Mouse (Mus musculus) E14TG2a.4 (cell line): ENCODE data around the gene Mad1l1.

Experiments
- H3K27me3 ChIP-seq: 2 replicates; pipeline ENCODE4 v1.6.1; 2014; ENCODE audit warnings: low read length, control low read depth; ENCODE audit not compliant: insufficient read depth
- H3K36me3 ChIP-seq: 2 replicates; pipeline ENCODE4 v1.6.1; 2014; ENCODE audit warnings: low read length, control low read depth; ENCODE audit not compliant: insufficient read depth
- H3K4me1 ChIP-seq: replicated peaks from 2 replicates; pipeline ENCODE4 v1.6.1; 2014; ENCODE audit warnings: low read depth, low read length, control low read depth
- H3K4me3 ChIP-seq: replicated peaks from 2 replicates; pipeline ENCODE4 v1.5.1; 2014; ENCODE audit warnings: mild to moderate bottlenecking, low read length
- H3K9me3 ChIP-seq: 2 replicates; pipeline ENCODE4 v1.6.1; 2014; ENCODE audit warnings: low read length, control low read depth
- CTCF ChIP-seq: conservative IDR thresholded peaks from 2 replicates; pipeline ENCODE4 v1.5.1; 2014; ENCODE audit warnings: low read length
- NANOG ChIP-seq: IDR thresholded peaks from 2 replicates; pipeline ENCODE4 v1.6.1; 2014; ENCODE audit warnings: borderline replicate concordance, low read length, mixed read lengths
- POU5F1 ChIP-seq: IDR thresholded peaks from 2 replicates; pipeline ENCODE4 v1.6.1; 2014; ENCODE audit warnings: low read length, borderline replicate concordance

Mad1l1 gene

DNA sequence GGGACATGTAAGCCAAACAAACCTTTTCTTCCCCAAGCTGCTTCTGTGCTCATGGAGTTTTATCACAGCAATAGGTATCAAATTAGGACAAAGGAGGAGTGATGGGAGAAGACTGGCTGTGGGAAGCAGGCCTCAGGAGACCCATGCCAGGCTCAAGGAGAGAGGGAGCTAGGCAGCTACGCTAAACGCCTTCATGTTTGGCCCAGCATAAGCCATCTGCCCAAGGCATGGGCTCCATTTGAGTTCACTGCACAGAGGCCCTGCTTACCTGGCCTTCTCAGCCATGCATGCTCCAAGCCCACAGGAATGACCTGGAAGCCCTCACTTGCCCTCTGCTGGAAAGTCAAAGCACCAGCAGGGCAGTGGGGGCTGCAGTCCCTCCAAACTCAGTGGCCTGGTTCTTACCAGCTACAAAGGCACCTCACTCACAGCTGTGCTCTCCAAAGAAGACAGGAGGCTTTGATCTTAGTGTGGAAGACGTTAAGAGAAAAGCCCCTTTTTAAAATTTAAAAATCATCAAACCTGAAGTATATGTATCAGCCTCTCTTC lies 206.8 kb downstream of the Mad1l1 start:
- no peak overlapping the region for H3K4me3 ChIP-seq
- TF ChIP-seq POU5F1: no peak
- no peak for TF ChIP-seq CTCF
- TF ChIP-seq NANOG: no peak

DNA sequence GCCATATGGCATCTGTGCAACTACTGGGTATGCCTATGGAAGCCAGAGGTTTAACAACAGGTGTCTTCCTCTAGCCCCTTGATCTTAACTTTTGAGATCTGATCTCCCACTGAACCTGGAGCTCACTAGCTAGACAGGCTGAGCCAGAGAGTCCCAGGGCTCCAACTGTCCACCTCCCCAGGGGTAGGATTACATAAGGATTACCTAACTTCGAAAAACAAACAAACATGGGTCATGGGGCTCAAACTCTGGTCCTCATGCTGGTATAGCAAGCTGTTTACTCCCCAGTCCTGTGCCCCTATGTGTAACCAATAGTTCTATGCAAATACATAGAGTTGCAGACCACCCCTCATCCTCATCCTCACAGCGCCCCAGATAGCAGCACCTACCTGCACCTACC lies 208.1 kb downstream of the Mad1l1 start:
- no peak for TF ChIP-seq POU5F1
- no peak for TF ChIP-seq CTCF
- TF ChIP-seq NANOG: no peak
- Histone ChIP-seq H3K36me3 (peaks cover 76% of the 10 kb centered on the region), H3K9me3 (no peaks in the 10 kb centered on the region), H3K4me1 (peaks cover 25% of the 10 kb centered on the region), H3K4me3 (no peak overlapping the region), H3K27me3 (no peaks in the 10 kb centered on the region)

More for the DNA sequence above, 206.8 kb downstream of the Mad1l1 start:
- peaks cover 85% of the 10 kb centered on the region for H3K36me3 ChIP-seq
- no peaks in the 10 kb centered on the region for H3K9me3 ChIP-seq
- peaks cover 29% of the 10 kb centered on the region for H3K4me1 ChIP-seq
- no peaks in the 10 kb centered on the region for H3K27me3 ChIP-seq

DNA sequence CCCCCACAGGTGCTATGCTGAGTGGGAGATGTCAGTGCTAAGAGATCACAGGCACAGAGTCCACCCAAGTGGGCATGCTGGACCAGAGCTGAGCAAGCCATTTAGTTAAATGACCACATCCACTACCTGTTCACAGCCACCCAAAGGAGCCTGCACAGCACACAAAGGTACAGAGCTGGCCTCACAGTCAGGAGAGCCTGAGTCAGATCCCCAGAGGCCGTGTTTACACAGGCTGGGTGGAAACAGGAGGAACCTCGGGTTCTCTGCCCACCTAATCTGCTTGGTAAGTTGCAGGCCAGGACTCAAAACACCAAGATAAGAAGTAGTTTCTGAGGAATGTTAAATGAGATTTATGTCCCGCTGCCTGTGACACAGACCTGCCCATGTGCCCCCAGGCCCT lies 211.3 kb downstream of the Mad1l1 start:
- no peaks in the 10 kb centered on the region for H3K27me3 ChIP-seq
- H3K4me1 ChIP-seq: peaks cover 8% of the 10 kb centered on the region
- peaks cover 62% of the 10 kb centered on the region for H3K36me3 ChIP-seq
- H3K9me3 ChIP-seq: no peaks in the 10 kb centered on the region
- TF ChIP-seq NANOG: no peak
- TF ChIP-seq POU5F1: no peak
- no peak for TF ChIP-seq CTCF
- no peak overlapping the region for H3K4me3 ChIP-seq

DNA sequence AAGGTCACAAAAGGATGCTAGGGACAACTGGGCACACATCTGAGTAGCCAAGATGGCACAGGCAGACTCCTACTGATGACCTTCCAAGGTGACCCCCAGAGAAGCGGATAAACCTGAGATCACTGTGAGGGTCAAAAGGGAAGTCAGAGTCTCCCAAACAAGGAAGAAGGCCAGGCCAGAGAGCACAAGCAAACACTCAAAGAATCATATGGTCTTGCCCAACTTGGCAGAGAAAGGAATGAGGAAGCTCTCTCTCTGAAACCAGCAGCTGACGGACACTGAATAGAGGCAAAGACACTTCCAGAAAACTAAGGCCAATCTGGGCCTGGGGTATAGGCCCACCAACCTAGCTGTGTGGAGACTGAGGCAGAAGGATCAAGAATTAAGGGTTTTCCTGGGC lies 213.4 kb downstream of the Mad1l1 start:
- Histone ChIP-seq H3K36me3 (peaks cover 53% of the 10 kb centered on the region), H3K4me3 (no peak overlapping the region), H3K9me3 (no peaks in the 10 kb centered on the region), H3K27me3 (no peaks in the 10 kb centered on the region), H3K4me1 (no peaks in the 10 kb centered on the region)
- no peak for TF ChIP-seq CTCF
- TF ChIP-seq NANOG: no peak
- TF ChIP-seq POU5F1: no peak

DNA sequence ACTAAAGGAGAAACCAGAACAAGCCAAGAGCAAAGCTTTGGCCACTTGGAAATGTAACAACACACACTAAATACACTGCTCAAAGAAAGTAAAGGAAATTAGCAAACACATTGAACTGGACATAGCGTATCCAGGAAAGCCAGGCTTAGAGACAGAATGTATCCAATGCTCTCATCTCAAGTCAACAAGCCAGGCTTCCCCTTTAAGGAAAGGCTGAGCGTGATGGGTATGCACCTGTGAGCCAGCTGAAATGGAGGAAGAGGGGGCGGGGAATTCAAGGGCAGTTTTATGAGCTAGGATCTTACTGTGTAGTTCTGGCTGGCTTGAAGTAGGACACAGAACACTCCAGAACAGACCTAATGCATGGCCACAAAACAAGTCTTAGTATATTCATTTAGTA lies 215.3 kb downstream of the Mad1l1 start:
- no peaks in the 10 kb centered on the region for H3K27me3 ChIP-seq

DNA sequence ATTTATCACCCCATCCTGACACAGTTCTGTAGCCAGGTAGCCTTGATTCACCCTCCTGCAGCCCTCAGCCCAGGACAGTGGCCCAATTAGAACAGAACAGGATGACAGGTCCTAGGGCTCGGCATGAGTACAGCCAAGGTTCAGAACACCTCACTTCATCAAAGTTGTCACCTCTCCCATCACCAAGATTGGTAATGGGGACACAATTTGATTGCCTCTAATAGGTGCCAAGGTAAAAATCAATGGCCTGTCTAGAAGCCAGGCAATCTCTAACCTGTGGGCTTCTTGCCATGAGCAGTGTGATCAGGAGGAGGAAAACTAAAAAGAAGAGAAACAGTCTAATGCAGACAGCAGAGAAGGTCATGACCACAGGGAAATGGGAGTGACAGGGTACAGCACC lies 216.5 kb downstream of the Mad1l1 start:
- no peaks in the 10 kb centered on the region for H3K4me1 ChIP-seq
- H3K36me3 ChIP-seq: peaks cover 45% of the 10 kb centered on the region
- TF ChIP-seq NANOG (no peak), POU5F1 (no peak), CTCF (no peak)
- H3K27me3 ChIP-seq: no peaks in the 10 kb centered on the region
- no peak overlapping the region for H3K4me3 ChIP-seq
- H3K9me3 ChIP-seq: no peaks in the 10 kb centered on the region

More for the DNA sequence above, 215.3 kb downstream of the Mad1l1 start:
- Histone ChIP-seq H3K9me3 (no peaks in the 10 kb centered on the region), H3K4me3 (no peak overlapping the region), H3K36me3 (peaks cover 41% of the 10 kb centered on the region), H3K4me1 (no peaks in the 10 kb centered on the region)
- TF ChIP-seq CTCF (no peak), NANOG (no peak), POU5F1 (no peak)

DNA sequence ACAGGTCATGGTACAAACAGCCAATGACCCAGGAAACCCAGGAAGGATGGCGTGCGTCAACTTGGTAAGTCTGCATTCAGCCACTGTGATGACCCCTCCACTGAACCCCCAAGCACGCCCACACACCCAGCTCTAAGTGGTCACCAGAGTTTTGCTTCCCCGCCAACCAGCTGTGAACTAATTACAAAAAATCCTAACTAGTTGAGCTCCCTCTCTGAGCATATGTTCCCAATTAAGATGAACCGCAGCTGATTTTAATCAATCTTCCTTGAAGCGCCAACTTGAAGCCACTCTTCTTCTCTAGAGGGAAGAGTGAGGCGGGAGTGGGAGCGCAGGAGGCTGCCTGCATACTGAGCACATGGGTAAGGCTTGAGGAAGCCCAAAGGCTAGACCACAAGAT lies 218.6 kb downstream of the Mad1l1 start:
- no peaks in the 10 kb centered on the region for H3K4me1 ChIP-seq
- H3K9me3 ChIP-seq: no peaks in the 10 kb centered on the region
- TF ChIP-seq POU5F1 (no peak), CTCF (no peak), NANOG (no peak)

DNA sequence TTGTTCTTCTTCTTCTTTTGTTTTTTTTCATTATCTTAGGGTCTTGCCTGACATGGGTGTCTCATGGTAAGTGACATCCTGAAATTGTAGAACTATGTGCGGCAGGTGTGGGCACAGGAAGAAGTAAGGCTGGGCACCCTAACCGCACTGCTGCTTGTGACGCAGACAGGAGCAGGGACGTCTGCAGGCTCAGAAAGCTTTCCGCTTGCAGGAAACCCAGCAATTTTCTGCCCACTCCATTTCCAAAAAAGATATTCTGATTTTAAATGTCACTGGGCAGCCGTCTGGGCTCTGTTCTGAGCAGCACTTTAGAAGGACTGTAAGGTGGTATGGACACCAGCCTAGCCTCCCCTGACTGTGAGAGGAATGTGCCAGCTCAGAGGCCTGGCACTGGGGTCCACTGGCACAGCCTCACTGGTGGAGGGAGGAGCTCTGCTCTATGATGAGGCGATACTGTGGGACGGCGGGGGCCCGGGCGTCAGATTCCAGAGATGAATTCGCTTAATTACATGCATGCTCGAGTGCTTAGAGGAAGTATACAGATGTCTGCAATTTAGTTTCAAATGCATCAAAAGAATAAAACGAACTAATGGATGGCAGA lies 219.8 kb downstream of the Mad1l1 start:
- Histone ChIP-seq H3K9me3 (no peaks in the 10 kb centered on the region), H3K4me3 (no peak overlapping the region), H3K27me3 (no peaks in the 10 kb centered on the region), H3K36me3 (peaks cover 51% of the 10 kb centered on the region), H3K4me1 (no peaks in the 10 kb centered on the region)
- TF ChIP-seq NANOG (no peak), POU5F1 (no peak), CTCF (no peak)

More for the DNA sequence above, 218.6 kb downstream of the Mad1l1 start:
- Histone ChIP-seq H3K4me3 (no peak overlapping the region), H3K27me3 (no peaks in the 10 kb centered on the region), H3K36me3 (peaks cover 53% of the 10 kb centered on the region)

DNA sequence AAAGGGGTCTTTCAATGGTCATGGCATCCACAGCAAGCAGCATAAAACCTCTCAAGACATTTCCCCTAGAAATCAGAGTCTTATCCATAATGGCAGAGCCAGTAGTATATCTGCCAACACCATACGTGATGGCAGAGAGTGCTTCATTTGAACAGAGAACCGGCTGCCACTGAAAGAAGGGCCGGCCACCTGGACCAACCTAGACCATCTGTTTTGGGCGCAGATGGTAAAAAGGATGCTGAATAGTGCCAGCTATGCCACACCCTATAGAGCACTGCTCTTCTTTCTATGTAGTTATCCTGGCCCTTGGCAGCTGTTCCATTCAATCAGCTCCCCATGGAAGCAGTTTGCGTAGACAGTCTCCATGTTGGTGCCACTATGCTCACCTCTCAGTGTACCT lies 222.6 kb downstream of the Mad1l1 start:
- TF ChIP-seq POU5F1 (no peak), NANOG (no peak), CTCF (no peak)
- peaks cover 55% of the 10 kb centered on the region for H3K36me3 ChIP-seq

More for the DNA sequence above, 222.6 kb downstream of the Mad1l1 start:
- Histone ChIP-seq H3K27me3 (no peaks in the 10 kb centered on the region), H3K9me3 (no peaks in the 10 kb centered on the region), H3K4me1 (no peaks in the 10 kb centered on the region), H3K4me3 (no peak overlapping the region)
